Mouse (Mus musculus) hindbrain, embryonic 10.5 days (tissue): Measurements from ENCODE around the gene Smc4. TPM values are rescaled to one million over a fixed set of nuclear protein-coding genes. Genes with fewer than 3 reads are reported as not detected.

Source experiments
- DNase-seq: peaks from one replicate; pipeline ENCODE4 v3.0.0-alpha.2; 2017; ENCODE audit warnings: low spot score
- H3K27ac ChIP-seq: fragments of 300-500 bp; sonication (generic); 2 replicates; pipeline ENCODE4 v1.5.1; 2016; ENCODE audit warnings: mild to moderate bottlenecking, moderate library complexity
- H3K27me3 ChIP-seq: fragments of 300-500 bp; sonication (generic); 2 replicates; pipeline ENCODE4 v1.6.1; 2016; ENCODE audit warnings: mild to moderate bottlenecking; ENCODE audit not compliant: poor library complexity, insufficient read depth, severe bottlenecking
- H3K36me3 ChIP-seq: fragments of 300-500 bp; sonication (generic); 2 replicates; pipeline ENCODE4 v1.6.1; 2016; ENCODE audit warnings: mild to moderate bottlenecking, moderate library complexity
- H3K4me1 ChIP-seq: fragments of 300-500 bp; sonication (generic); replicated peaks from 2 replicates; pipeline ENCODE4 v1.6.1; 2016; ENCODE audit warnings: mild to moderate bottlenecking
- H3K4me3 ChIP-seq: fragments of 300-500 bp; sonication (generic); 2 replicates; pipeline ENCODE4 v1.5.1; 2016; ENCODE audit warnings: mild to moderate bottlenecking, moderate library complexity
- H3K9me3 ChIP-seq: fragments of 300-500 bp; sonication (generic); 2 replicates; pipeline ENCODE4 v1.6.1; 2016; ENCODE audit warnings: mild to moderate bottlenecking, moderate library complexity
- WGBS: fragments of 180-500 bp; shearing (Covaris S2); methylation state at CpG from one replicate; pipeline ENCODE4 v1.1.7; 2016; 5-methylcytosine and 5-hydroxymethylcytosine counted together
- polyA plus RNA-seq: library from polyadenylated mRNA; unstranded; fragments of >200 nt; fragmentation: Nextera tagmentation; extraction: Ambion mirVana; gene quantifications from 2 replicates; pipeline ENCODE4 v1.2.1, GENCODE M21; 2016

Gene Smc4
- polyA plus RNA-seq = 101 and 172 TPM in 2 replicates

DNA sequence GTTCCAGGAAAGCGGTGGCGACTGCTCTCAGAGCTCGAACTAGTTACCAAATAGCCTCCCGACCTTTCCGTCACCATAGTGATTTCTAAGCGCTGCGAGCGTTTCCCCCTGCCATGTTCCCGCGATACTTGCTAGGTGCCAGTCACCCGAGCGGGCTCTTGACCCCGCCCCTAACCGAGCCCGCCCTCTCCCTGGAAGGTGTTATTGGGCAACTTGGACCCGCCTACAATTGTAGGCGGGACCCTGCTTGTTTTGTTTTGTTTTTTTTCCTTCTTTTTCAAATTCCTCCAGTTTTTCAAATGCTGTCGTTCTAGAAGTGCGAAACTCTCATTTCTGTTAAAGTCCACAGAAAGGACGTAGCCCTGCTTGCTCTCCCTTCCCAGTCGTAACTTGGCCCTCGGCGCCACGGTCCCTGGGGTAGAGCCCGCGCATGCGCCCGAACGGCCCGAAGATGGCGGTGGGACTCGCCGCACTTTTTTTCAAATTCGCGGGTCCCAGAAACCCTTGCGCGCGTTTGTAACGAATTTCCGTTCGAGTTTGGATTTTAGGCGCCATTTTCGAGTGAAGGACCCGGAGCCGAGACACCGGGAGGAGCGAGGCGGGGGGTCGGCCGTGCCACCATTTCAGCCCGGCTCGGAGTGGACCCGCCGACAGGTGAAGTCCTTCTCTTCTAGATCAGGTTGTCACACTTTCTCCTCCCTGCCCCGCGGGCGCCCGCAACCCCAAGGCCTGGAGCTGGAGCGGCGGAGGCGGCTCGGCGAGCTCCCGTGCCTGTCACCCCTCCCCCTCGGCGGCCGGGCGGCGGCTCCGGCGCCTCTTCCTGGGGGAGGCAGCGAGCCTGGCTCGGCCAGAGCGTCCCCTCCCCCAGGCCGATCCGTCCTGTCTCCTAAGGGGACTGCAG, at the start of gene Smc4, which contains the start of gene Ift80:
Smc4 (plus strand) TSS at position 302 of the 901 bp plus-strand sequence.
Ift80 (minus strand) TSS at position 134 of the 901 bp plus-strand sequence.
- DNase-seq = peak; percentile 97
- WGBS = under 1% methylated on average over 76 of the region's 76 CpGs
- H3K27me3 ChIP-seq = no peaks in the 10 kb centered on the region
- H3K4me1 ChIP-seq = peaks cover 21% of the 10 kb centered on the region
- H3K36me3 ChIP-seq = peaks cover 21% of the 10 kb centered on the region
- H3K4me3 ChIP-seq = peak within 1 kb of the TSS; percentile 99
- H3K9me3 ChIP-seq = no peaks in the 10 kb centered on the region
- H3K27ac ChIP-seq = peak within 1 kb of the TSS; percentile 98

DNA sequence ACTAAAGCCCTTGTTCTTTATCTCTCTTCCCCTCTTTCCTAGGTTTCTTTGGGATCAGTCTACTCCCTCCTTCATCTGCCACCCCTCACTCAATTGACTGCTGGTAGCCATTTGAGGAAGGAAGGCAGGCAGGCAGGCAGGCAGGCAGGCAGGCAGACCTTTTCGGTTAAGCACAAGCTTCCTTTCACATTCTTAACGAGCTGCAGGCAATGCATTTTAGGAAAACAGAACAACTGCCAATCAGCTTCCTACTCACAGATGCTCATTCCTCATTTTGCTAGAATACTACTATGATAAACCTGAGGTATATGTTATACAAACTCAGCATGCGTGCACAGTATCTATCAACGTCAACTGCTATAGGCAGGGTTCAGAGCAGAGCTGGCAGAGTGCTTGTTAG, 48.1 kb upstream of the Smc4 start:
- WGBS = 66% methylated on average over 4 of the region's 4 CpGs
- no peaks in the 10 kb centered on the region for H3K9me3 ChIP-seq
- no peak for DNase-seq
- no peaks in the 10 kb centered on the region for H3K27me3 ChIP-seq
- H3K4me3 ChIP-seq = no peak overlapping the region
- peaks cover 18% of the 10 kb centered on the region for H3K36me3 ChIP-seq
- no peak overlapping the region for H3K27ac ChIP-seq
- H3K4me1 ChIP-seq = no peaks in the 10 kb centered on the region

DNA sequence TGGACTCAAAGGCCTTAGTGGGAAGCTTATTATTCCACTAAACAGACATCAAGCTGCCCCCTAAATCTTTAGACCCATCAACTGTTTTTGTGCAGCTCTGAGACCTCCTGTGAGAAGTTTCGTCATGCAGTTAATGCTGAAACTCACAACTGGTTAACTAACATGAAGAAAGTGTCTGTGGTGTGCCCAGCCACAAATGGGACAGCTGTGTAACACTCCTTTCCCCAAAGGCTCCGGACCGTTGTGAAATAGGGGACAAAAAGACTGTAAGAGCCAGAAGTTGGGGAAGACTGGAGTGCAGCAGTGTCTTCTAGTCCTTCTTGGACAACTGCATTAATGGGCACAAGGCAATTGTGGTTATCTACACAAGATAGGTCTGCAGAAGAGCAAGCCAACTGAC, 47.1 kb upstream of the Smc4 start:
- no peak for DNase-seq
- H3K36me3 ChIP-seq = peaks cover 23% of the 10 kb centered on the region
- no peak overlapping the region for H3K27ac ChIP-seq
- 92% methylated on average over 3 of the region's 3 CpGs for WGBS
- H3K27me3 ChIP-seq = no peaks in the 10 kb centered on the region
- H3K4me3 ChIP-seq = no peak overlapping the region
- no peaks in the 10 kb centered on the region for H3K9me3 ChIP-seq
- H3K4me1 ChIP-seq = no peaks in the 10 kb centered on the region

DNA sequence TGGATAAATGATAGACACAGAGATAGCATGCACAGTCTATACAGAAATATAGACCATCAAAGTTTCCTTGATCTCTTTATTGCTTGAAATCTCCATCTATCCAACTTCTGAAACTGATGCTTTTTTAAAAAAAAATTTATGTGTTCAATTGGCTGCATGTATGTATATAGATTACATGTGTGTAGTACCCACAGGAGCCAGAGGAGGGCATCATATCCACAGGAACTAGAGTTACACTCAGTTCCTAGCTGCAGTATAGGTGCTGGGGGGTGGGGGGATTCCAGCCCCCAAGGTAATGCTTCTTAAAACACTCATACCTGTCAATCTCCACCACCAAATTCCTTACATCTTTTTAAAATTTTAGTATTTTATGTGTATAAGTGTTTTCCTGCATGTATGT, 39.9 kb upstream of the Smc4 start:
- Histone ChIP-seq H3K27ac (no peak overlapping the region), H3K36me3 (peaks cover 73% of the 10 kb centered on the region), H3K9me3 (peaks cover 4% of the 10 kb centered on the region; the same call in 1 of the 2 replicates), H3K4me3 (no peak overlapping the region), H3K4me1 (no peaks in the 10 kb centered on the region), H3K27me3 (no peaks in the 10 kb centered on the region)
- DNase-seq = no peak

DNA sequence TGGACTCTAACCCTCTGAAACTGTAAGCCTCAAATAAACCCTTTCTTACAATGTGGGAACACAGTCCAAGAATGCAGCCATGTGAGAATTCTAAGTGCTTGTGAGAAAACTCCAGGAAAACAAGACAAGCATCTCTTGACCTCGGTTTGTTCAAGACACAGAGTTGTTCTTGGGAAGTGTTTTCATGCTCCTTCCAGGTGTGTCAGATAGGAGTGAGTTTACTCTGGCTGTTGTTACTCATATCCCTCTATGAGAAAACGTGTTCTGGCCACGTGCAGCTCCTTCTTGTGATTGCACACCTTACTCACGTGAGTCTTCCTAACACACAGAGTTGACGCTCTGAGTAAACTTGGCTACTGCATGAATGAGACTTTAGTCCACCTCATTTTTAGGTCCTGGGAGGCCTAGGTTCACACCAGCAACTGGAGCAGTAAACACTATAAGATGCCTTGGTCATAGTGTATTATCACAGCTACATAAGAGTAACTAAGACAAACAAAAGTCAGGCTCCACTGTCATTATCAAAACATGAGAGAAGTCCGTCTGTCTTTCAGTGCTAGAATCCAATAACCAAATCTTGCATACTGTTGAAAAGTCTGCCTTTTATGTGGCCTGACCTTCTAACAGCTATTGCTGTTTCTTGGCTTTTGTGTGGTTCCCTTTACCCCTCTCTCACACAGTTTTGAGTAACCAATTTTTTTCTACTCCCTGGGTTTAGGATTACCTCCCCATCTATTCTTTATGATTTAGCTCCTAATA, 37.8 kb upstream of the Smc4 start:
- DNase-seq = no peak
- H3K4me1 ChIP-seq = no peaks in the 10 kb centered on the region
- no peak overlapping the region for H3K4me3 ChIP-seq
- H3K27ac ChIP-seq = no peak overlapping the region
- H3K36me3 ChIP-seq = peaks cover 60% of the 10 kb centered on the region
- H3K9me3 ChIP-seq = peaks cover 4% of the 10 kb centered on the region; the same call in 1 of the 2 replicates
- 93% methylated on average over 6 of the region's 6 CpGs for WGBS
- H3K27me3 ChIP-seq = no peaks in the 10 kb centered on the region

DNA sequence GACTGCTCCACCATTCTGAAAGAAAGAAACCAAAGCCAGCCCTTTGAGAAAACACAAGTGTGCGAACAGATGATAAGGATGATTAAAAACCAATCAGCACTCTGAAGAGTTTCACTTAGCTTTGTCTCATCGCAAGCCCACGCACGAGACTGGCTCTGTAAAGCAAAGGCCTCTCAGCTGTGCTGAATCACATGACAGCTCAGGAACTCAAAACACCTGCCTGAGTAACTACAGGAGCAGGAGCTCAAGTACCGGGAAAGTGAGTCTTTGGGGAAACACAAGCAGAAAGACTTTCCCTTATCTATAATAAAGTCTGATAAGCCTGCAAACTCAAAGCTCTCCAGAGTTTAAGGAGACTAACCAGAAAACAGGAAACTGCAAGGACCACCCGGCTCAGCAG, 37.1 kb upstream of the Smc4 start:
- 87% methylated on average over 6 of the region's 6 CpGs for WGBS
- H3K27me3 ChIP-seq = no peaks in the 10 kb centered on the region
- no peak overlapping the region for H3K4me3 ChIP-seq
- H3K36me3 ChIP-seq = peaks cover 62% of the 10 kb centered on the region
- H3K27ac ChIP-seq = no peak overlapping the region
- H3K4me1 ChIP-seq = no peaks in the 10 kb centered on the region
- no peak for DNase-seq
- H3K9me3 ChIP-seq = peaks cover 4% of the 10 kb centered on the region; the same call in 1 of the 2 replicates

DNA sequence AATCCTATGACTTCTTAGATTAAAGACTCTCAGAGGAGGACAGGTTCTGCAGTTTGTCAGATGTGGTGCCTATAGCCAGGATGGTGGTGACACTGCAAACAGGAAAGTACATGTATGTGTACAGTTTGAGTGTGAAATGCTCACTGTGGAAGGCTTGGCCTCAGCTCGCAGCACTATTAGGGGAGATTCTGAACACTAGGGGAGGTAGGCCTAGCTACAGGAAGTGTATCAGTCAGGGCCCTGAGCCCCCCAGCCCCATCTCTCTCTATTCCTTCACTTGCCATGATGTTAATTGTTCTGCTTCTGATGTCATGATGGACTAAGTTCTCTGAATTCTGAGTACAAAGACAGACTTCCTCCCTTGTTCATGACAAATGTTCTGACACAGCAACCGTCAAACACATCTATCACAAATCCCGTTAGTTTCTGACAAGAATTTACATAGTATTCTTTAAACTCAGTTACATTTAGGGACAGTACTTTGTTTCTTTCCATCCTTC, 35.4 kb upstream of the Smc4 start:
- WGBS = 92% methylated on average over 3 of the region's 3 CpGs
- H3K9me3 ChIP-seq = peaks cover 4% of the 10 kb centered on the region; the same call in 1 of the 2 replicates
- no peak overlapping the region for H3K27ac ChIP-seq
- no peaks in the 10 kb centered on the region for H3K4me1 ChIP-seq
- H3K27me3 ChIP-seq = no peaks in the 10 kb centered on the region
- H3K36me3 ChIP-seq = peaks cover 50% of the 10 kb centered on the region
- no peak for DNase-seq
- no peak overlapping the region for H3K4me3 ChIP-seq

DNA sequence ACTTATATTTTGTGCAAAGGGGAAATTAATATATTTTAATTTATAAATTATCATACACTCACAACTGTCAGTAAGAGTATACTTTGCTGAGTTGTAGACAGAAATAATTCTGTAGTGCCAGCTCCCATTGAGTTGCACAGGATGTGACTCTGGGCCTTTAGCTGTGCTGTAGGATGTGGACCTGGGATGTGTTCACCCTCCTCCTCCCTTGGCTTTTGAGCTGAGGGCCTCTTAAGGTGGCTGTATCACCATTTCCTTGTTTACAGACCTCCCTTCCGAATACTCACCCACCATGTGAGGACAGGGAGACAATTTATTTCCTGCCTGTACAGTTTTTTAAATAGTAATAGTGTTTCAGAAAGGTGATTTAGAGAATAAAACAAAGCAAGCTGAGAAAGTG, 31.0 kb upstream of the Smc4 start:
- no peaks in the 10 kb centered on the region for H3K4me1 ChIP-seq
- no peak overlapping the region for H3K27ac ChIP-seq
- H3K9me3 ChIP-seq = no peaks in the 10 kb centered on the region
- DNase-seq = no peak
- no peak overlapping the region for H3K4me3 ChIP-seq
- 92% methylated on average over 1 of the region's 1 CpGs for whole genome bisulfite sequencing
- H3K36me3 ChIP-seq = peaks cover 30% of the 10 kb centered on the region
- no peaks in the 10 kb centered on the region for H3K27me3 ChIP-seq

DNA sequence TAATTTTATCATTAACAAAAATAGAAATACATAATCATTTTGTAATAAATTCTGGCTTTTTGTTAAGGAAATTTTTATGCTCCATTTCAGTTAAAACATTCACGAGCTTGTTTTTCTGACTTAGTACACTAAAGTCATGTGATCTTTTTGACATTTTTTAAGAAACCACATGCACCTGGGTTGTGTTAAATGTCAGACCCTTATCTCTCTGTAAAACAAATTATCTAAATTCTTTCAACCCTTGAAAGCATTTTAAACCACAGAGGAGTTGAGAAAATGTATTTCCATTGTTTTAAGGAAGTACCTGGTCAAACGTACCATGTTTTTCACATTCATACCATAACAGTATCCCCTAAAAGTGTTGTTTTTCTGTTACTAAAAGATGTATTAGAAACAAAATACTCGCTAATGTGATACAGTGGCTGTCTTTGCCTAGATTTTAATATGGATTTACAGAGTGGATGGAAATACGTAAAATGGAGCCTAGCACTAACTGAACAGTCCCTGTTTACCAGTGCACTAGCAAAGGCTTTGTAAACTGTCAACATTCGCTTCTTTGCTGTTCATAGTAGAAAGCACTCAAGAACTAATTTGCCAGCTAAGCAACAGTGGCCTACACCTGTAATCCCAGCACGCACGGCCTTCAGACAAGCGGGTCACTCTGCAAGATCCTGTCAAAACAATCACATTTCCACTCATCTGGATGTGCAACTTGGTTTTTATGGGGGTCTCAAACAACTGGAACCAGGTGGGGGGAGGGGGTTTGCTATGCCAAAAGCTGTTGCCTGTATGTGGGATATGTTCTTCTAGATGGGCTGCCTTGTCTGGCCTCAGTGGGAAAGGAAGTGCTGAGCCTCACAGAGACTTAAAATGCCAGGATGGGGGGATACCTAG, 29.7 kb upstream of the Smc4 start:
- Histone ChIP-seq H3K4me1 (no peaks in the 10 kb centered on the region), H3K27me3 (no peaks in the 10 kb centered on the region), H3K4me3 (no peak overlapping the region), H3K36me3 (peaks cover 24% of the 10 kb centered on the region), H3K9me3 (no peaks in the 10 kb centered on the region), H3K27ac (no peak overlapping the region)
- no peak for DNase-seq
- WGBS = 92% methylated on average over 8 of the region's 8 CpGs

DNA sequence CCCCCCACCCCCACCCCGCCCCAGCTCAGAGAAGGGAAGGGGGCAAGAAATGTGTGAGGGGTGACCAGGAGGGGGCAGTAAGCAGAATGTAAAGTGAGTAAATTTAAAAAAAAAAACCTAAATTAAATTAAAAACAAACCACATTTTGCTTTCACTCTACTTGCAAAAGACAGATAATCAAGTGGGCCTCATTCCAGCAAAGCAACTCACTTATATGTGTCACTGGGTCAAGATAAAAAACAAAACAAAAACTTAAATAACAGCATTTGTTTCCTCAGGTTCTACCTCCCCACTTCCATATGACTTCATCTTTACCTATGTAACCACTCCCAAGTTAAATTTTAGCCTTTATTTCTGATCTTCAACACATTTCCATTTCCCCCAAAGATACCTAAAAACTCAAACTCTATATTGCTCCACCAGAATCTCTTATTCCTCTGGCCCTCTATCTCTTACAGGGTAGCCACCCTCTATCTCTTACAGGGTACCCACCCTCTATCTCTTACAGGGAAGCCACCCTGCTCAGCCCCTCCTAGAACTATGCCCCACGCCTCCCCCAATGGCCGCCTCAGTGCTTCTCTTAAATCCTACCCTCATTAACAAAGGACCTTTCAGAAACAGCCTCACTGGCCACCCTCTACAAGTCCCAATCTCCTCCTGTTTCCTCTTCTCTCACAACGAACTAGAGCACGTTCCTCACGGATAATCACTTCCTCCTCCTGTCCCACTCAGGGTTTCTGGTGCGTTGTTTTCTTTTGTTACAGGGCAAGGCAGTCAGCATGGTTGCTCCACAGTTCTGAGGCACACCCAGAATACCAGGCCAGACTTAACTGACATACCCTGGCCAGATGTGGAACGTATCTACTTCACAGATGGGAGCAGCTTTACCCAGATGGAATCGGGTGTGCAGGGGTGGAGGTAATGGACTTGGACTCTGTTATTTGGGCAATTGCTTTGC, 28.7 kb upstream of the Smc4 start:
- Histone ChIP-seq H3K4me1 (no peaks in the 10 kb centered on the region), H3K36me3 (peaks cover 24% of the 10 kb centered on the region), H3K4me3 (no peak overlapping the region), H3K9me3 (no peaks in the 10 kb centered on the region), H3K27ac (peak overlapping the region; percentile 40; the same call in 1 of the 2 replicates), H3K27me3 (no peaks in the 10 kb centered on the region)
- 73% methylated on average over 9 of the region's 9 CpGs for WGBS
- DNase-seq = no peak

DNA sequence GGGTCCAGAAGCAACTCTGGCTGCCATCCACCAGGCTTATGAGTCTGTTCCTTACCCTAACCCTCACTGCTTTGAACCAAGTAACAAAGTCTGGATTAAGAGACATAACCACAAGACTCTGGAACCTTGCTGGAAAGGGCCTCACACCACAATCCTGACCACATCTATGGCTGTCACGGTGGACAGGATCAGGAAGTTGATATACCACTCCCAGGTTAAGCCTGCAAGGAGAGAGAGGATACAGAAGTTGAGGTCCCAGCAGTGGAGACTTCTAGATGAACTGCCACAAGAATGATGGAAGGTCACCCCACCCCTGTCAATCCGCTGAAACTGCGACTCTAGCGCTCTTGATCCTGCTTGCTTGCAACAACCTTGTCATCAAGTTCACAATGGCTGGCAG, 26.8 kb upstream of the Smc4 start:
- no peak overlapping the region for H3K27ac ChIP-seq
- H3K9me3 ChIP-seq = no peaks in the 10 kb centered on the region
- peaks cover 19% of the 10 kb centered on the region for H3K36me3 ChIP-seq
- H3K4me1 ChIP-seq = no peaks in the 10 kb centered on the region
- H3K4me3 ChIP-seq = no peak overlapping the region
- H3K27me3 ChIP-seq = no peaks in the 10 kb centered on the region
- 95% methylated on average over 4 of the region's 4 CpGs for WGBS
- no peak for DNase-seq
